Mouse (Mus musculus) T-helper 2 cell (primary cell): Measurements from ENCODE around the gene Phf2.
"Not testable (repeated sequence)": the region's sequence is repeated elsewhere in the genome, so short reads cannot be mapped to it uniquely, and the experiment has no call there.

ENCODE experiments used
- in situ Hi-C: fragments of 300-600 bp; cut with MboI, MseI; formaldehyde crosslinking; loops from one replicate; pipeline ENCODE4 v1.15.1; 2025; ENCODE audit warnings: high pct_unique_total_duplicates

Phf2 gene

GRCm38 (mm10) chr13:48809668-48810067 is 61.3 kb downstream of the Phf2 start:
- in situ Hi-C loops, result not testable (repeated sequence)

- in situ Hi-C loops, result no loop called here
These were observed 63.4 kb downstream of the Phf2 start for GRCm38 (mm10) chr13:48807481-48808031.

- in situ Hi-C loops, result no loop called here
These were observed 68.7 kb downstream of the Phf2 start for GRCm38 (mm10) chr13:48802181-48802580.

- in situ Hi-C loops, result no loop called here
These were observed 69.9 kb downstream of the Phf2 start for GRCm38 (mm10) chr13:48800850-48801546.

- in situ Hi-C loops, result no loop called here
These were observed 72.6 kb downstream of the Phf2 start for GRCm38 (mm10) chr13:48798256-48798771.

GRCm38 (mm10) chr13:48796906-48797305 is 74.0 kb downstream of the Phf2 start:
- in situ Hi-C loops, result no loop called here

- in situ Hi-C loops, result no loop called here
These were observed 75.2 kb downstream of the Phf2 start for GRCm38 (mm10) chr13:48795711-48796110.

GRCm38 (mm10) chr13:48784594-48785298 is 86.2 kb downstream of the Phf2 start:
- in situ Hi-C loops, result no loop called here

- in situ Hi-C loops, result no loop called here
These were observed 86.8 kb downstream of the Phf2 start for GRCm38 (mm10) chr13:48784151-48784550.

GRCm38 (mm10) chr13:48782727-48783725 is 87.9 kb downstream of the Phf2 start:
- in situ Hi-C loops, result no loop called here

- in situ Hi-C loops, result no loop called here
These were observed 90.4 kb downstream of the Phf2 start for GRCm38 (mm10) chr13:48780345-48781010.

- in situ Hi-C loops, result no loop called here
These were observed 91.2 kb downstream of the Phf2 start for GRCm38 (mm10) chr13:48779592-48780344.

GRCm38 (mm10) chr13:48778138-48778537 is 92.8 kb downstream of the Phf2 start:
- in situ Hi-C loops, result no loop called here

GRCm38 (mm10) chr13:48774506-48774905 is 96.4 kb downstream of the Phf2 start:
- in situ Hi-C loops, result no loop called here

GRCm38 (mm10) chr13:48768109-48768508 is 102.8 kb downstream of the Phf2 start:
- in situ Hi-C loops, result no loop called here

- in situ Hi-C loops, result no loop called here
These were observed 107.1 kb downstream of the Phf2 start for GRCm38 (mm10) chr13:48763701-48764245.

- in situ Hi-C loops, result no loop called here
These were observed 110.0 kb downstream of the Phf2 start for GRCm38 (mm10) chr13:48760855-48761436.

GRCm38 (mm10) chr13:48756769-48757168 is 114.2 kb downstream of the Phf2 start:
- in situ Hi-C loops, result no loop called here
